Mouse (Mus musculus): ENCODE data around the gene Sort1. TPM values are rescaled to one million over a fixed set of nuclear protein-coding genes. Genes with fewer than 3 reads are reported as not detected.

Gene Sort1
- polyA plus RNA-seq, 1 experiment: 6.0 TPM

DNA sequence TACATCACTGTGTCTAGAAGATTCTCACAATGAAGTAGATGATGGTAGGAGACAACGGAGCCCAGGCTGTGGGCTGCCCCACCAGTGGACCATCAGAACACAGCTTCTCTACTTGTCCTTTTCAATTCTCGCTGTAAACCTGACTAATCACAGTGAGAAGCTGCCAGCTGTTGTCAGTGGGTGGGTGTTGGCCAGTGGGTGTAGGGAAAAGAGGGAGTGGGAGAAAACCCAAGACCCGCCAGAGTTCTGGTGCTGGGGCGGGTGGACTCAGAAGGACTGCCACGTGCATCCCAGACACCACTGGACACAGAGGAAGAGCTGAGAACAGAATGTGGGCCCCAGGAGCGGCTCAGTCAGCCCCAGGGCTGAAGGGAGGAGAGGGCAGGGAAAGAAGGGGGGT is 46.9 kb downstream of the Sort1 start:
- Histone ChIP-seq H3K4me3 (no peak overlapping the region), H3ac (ENCODE audit: control insufficient read depth, insufficient read length) (no peak overlapping the region), H3K79me2 (ENCODE audit: control insufficient read depth, insufficient read depth) (no peaks in the 10 kb centered on the region), H3K4me2 (ENCODE audit: low read depth) (no peak overlapping the region), H3K36me3 (ENCODE audit: control insufficient read depth, insufficient read depth) (no peaks in the 10 kb centered on the region), H3K27me3 (ENCODE audit: control insufficient read depth, insufficient read depth, insufficient read length) (peaks cover 6% of the 10 kb centered on the region)
- no peak for TF ChIP-seq MYOG (IDR thresholded peaks at IDR 0.05; ENCODE audit: control insufficient read depth in 1 of 3, insufficient read depth in 1 of 3, insufficient read length in 2 of 3, low read depth in 2 of 3)

DNA sequence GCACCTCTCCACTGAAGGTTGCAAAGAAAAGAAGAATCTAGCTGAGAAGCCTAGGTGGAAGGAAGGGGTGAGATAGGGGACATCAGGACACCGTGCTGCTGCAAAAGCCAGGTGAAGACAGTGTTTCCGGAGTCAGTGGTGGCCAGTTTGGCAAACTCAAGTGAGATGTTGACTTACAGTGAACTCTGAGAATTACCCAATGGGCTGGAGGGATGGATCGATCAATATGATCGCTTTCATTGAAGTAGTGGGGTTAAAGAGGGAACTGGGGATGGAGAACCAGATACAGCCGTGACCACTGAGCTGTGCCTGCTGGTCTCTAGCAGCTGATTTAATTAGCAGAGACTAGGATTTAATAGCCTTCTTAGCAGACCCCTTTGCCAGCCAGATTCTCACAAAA is 53.0 kb downstream of the Sort1 start:
- Histone ChIP-seq H3K27me3 (ENCODE audit: control insufficient read depth, insufficient read depth, insufficient read length) (peaks cover 33% of the 10 kb centered on the region), H3ac (ENCODE audit: control insufficient read depth, insufficient read length) (no peak overlapping the region), H3K36me3 (ENCODE audit: control insufficient read depth, insufficient read depth) (no peaks in the 10 kb centered on the region), H3K79me2 (ENCODE audit: control insufficient read depth, insufficient read depth) (no peaks in the 10 kb centered on the region), H3K4me2 (ENCODE audit: low read depth) (no peak overlapping the region), H3K4me3 (no peak overlapping the region)
- TF ChIP-seq MYOD1 (IDR thresholded peaks at IDR 0.05; ENCODE audit: control insufficient read depth in 1 of 3, insufficient read length in 2 of 3, low read depth in 2 of 3): no peak
- TF ChIP-seq REST (IDR thresholded peaks at IDR 0.05; ENCODE audit: insufficient read depth, insufficient read length): no peak
- no peak for TF ChIP-seq USF1 (IDR thresholded peaks at IDR 0.05; ENCODE audit: low read depth)

DNA sequence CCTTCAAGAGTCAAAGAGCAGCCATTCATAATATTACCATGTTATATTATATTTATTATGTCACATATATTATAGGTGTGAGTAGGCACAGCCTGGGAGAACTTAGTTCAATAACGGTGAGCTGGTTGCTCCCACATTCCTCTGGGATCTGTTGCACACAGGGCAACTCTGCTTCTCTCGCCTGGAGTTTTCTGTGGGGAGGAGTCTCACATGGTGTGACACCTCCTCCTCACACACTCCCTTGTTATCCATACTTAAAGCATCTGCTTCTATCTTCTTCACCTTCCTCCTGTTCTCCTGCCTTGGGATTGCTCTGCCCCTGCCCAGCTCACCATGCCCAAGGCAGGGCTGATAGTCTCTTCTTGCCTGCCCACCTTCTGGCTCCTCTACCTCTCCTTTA is 57.2 kb downstream of the Sort1 start:
- Histone ChIP-seq H3K4me3 (no peak overlapping the region), H3K27me3 (ENCODE audit: control insufficient read depth, insufficient read depth, insufficient read length) (peaks cover 28% of the 10 kb centered on the region), H3K79me2 (ENCODE audit: control insufficient read depth, insufficient read depth) (no peaks in the 10 kb centered on the region), H3K4me2 (ENCODE audit: low read depth) (no peak overlapping the region), H3K36me3 (ENCODE audit: control insufficient read depth, insufficient read depth) (no peaks in the 10 kb centered on the region), H3ac (ENCODE audit: control insufficient read depth, insufficient read length) (no peak overlapping the region)
- TF ChIP-seq MAX (IDR thresholded peaks at IDR 0.05; ENCODE audit: low read depth): no peak
- no peak for TF ChIP-seq USF1 (IDR thresholded peaks at IDR 0.05; ENCODE audit: low read depth)
- TF ChIP-seq POLR2A (IDR thresholded peaks at IDR 0.05; ENCODE audit: insufficient read length, low read depth): no peak
- no peak for TF ChIP-seq TCF3 (IDR thresholded peaks at IDR 0.05; ENCODE audit: insufficient read length, low read depth)
- no peak for TF ChIP-seq REST (IDR thresholded peaks at IDR 0.05; ENCODE audit: insufficient read depth, insufficient read length)
- no peak for TF ChIP-seq POLR2AphosphoS2 (IDR thresholded peaks at IDR 0.05; ENCODE audit: insufficient read length, low read depth)
- TF ChIP-seq MYOG (IDR thresholded peaks at IDR 0.05; ENCODE audit: control insufficient read depth in 1 of 3, insufficient read depth in 1 of 3, insufficient read length in 2 of 3, low read depth in 2 of 3): no peak
- TF ChIP-seq E2F4 (IDR thresholded peaks at IDR 0.05; ENCODE audit: insufficient read depth): no peak
- no peak for TF ChIP-seq SRF (IDR thresholded peaks at IDR 0.05; ENCODE audit: control insufficient read depth, insufficient read length, low read depth)
- no peak for TF ChIP-seq TCF12 (IDR thresholded peaks at IDR 0.05; ENCODE audit: insufficient read depth, poor library complexity, severe bottlenecking)
- no peak for TF ChIP-seq MYOD1 (IDR thresholded peaks at IDR 0.05; ENCODE audit: control insufficient read depth in 1 of 3, insufficient read length in 2 of 3, low read depth in 2 of 3)
- no peak for TF ChIP-seq CEBPB (IDR thresholded peaks at IDR 0.05; ENCODE audit: insufficient read depth, poor library complexity, severe bottlenecking)

DNA sequence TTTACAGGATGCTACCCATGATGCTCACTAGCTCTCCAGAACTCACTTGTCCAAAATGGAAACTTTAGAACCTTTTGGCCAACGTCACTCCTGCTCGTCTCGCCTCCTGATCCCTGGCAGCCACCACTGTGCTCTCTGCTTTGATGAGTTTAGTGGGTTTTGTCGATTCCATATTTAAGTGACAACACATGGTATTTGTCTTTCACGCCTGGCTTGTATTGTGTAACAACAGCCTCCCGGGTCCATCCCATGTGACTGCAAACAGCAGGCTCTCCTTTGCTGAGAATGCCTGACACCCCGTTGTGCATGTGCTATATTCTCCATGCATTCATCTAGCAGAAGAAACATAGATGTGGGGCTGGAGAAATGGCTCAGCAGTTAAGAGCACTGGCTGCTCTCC is 58.3 kb downstream of the Sort1 start:
- TF ChIP-seq MYOD1 (IDR thresholded peaks at IDR 0.05; ENCODE audit: control insufficient read depth in 1 of 3, insufficient read length in 2 of 3, low read depth in 2 of 3): no peak
- TF ChIP-seq REST (IDR thresholded peaks at IDR 0.05; ENCODE audit: insufficient read depth, insufficient read length): no peak
- no peak for TF ChIP-seq MAX (IDR thresholded peaks at IDR 0.05; ENCODE audit: low read depth)
- no peak for TF ChIP-seq E2F4 (IDR thresholded peaks at IDR 0.05; ENCODE audit: insufficient read depth)
- no peak for TF ChIP-seq POLR2A (IDR thresholded peaks at IDR 0.05; ENCODE audit: insufficient read length, low read depth)
- no peak for TF ChIP-seq CEBPB (IDR thresholded peaks at IDR 0.05; ENCODE audit: insufficient read depth, poor library complexity, severe bottlenecking)
- Histone ChIP-seq H3ac (ENCODE audit: control insufficient read depth, insufficient read length) (no peak overlapping the region), H3K27me3 (ENCODE audit: control insufficient read depth, insufficient read depth, insufficient read length) (peaks cover 23% of the 10 kb centered on the region), H3K4me3 (no peak overlapping the region), H3K36me3 (ENCODE audit: control insufficient read depth, insufficient read depth) (no peaks in the 10 kb centered on the region), H3K79me2 (ENCODE audit: control insufficient read depth, insufficient read depth) (no peaks in the 10 kb centered on the region), H3K4me2 (ENCODE audit: low read depth) (no peak overlapping the region)

DNA sequence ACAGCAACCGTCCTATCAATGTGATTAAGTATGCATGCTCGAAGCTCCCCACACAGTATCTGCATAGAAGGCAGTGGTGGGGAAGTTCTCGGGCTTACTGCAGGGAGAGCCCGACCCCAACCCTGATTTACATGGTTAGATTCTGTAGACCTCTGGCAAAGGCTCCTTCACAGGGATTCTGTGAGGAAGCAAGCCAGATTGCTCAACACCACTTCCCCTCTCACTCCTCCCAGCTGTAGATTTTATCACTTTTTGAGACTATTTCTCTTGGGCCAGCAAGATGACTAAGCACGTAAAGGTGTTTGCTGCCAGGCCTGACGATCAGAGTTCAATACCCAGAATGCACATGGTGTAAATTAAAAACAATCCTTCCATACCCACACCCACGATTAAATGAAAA is 62.0 kb downstream of the Sort1 start:
- TF ChIP-seq SRF (IDR thresholded peaks at IDR 0.05; ENCODE audit: control insufficient read depth, insufficient read length, low read depth) (no peak), MAX (IDR thresholded peaks at IDR 0.05; ENCODE audit: low read depth) (no peak), MYOD1 (IDR thresholded peaks at IDR 0.05; ENCODE audit: control insufficient read depth in 1 of 3, insufficient read length in 2 of 3, low read depth in 2 of 3) (no peak), MYOG (IDR thresholded peaks at IDR 0.05; ENCODE audit: control insufficient read depth in 1 of 3, insufficient read depth in 1 of 3, insufficient read length in 2 of 3, low read depth in 2 of 3) (no peak), POLR2AphosphoS2 (IDR thresholded peaks at IDR 0.05; ENCODE audit: insufficient read length, low read depth) (no peak), TCF12 (IDR thresholded peaks at IDR 0.05; ENCODE audit: insufficient read depth, poor library complexity, severe bottlenecking) (no peak), REST (IDR thresholded peaks at IDR 0.05; ENCODE audit: insufficient read depth, insufficient read length) (no peak), POLR2A (IDR thresholded peaks at IDR 0.05; ENCODE audit: insufficient read length, low read depth) (no peak), CEBPB (IDR thresholded peaks at IDR 0.05; ENCODE audit: insufficient read depth, poor library complexity, severe bottlenecking) (no peak), TCF3 (IDR thresholded peaks at IDR 0.05; ENCODE audit: insufficient read length, low read depth) (no peak), E2F4 (IDR thresholded peaks at IDR 0.05; ENCODE audit: insufficient read depth) (no peak), USF1 (IDR thresholded peaks at IDR 0.05; ENCODE audit: low read depth) (no peak)
- H3K4me3 ChIP-seq: no peak overlapping the region
- no peak overlapping the region for H3K4me2 ChIP-seq (ENCODE audit: low read depth)
- H3K79me2 ChIP-seq (ENCODE audit: control insufficient read depth, insufficient read depth): no peaks in the 10 kb centered on the region
- H3K36me3 ChIP-seq (ENCODE audit: control insufficient read depth, insufficient read depth): no peaks in the 10 kb centered on the region
- no peak overlapping the region for H3ac ChIP-seq (ENCODE audit: control insufficient read depth, insufficient read length)
- H3K27me3 ChIP-seq (ENCODE audit: control insufficient read depth, insufficient read depth, insufficient read length): peaks cover 30% of the 10 kb centered on the region

All from myocyte (in vitro differentiated cells).